Mouse (Mus musculus): ENCODE data around the gene Prkce. TPM values are rescaled to one million over a fixed set of nuclear protein-coding genes. Genes with fewer than 3 reads are reported as not detected.

Gene Prkce
- polyA plus RNA-seq, 1 experiment: 4.8 TPM

- no peak for TF ChIP-seq CTCF (IDR thresholded peaks at IDR 0.05; ENCODE audit: control insufficient read depth, insufficient read depth, low read length)
- no peak for TF ChIP-seq POLR2A (IDR thresholded peaks at IDR 0.05; ENCODE audit: borderline replicate concordance, control insufficient read depth, low read depth, low read length)
- Histone ChIP-seq H3K4me1 (ENCODE audit: control insufficient read depth, insufficient read depth, low read length) (no peaks in the 10 kb centered on the region), H3K27ac (ENCODE audit: control insufficient read depth, insufficient read depth, low read depth, low read length, poor library complexity) (no peak overlapping the region), H3K4me3 (replicated peaks; ENCODE audit: control insufficient read depth, low read depth, low read length) (no peak overlapping the region)
- 84% methylated on average over 5 of the region's 5 CpGs for WGBS
Observed at GRCm38 (mm10) chr17:86408614-86409006, 241.0 kb downstream of the Prkce start.

GRCm38 (mm10) chr17:86409485-86409884, 241.9 kb downstream of the Prkce start:
- H3K27ac ChIP-seq (ENCODE audit: control insufficient read depth, insufficient read depth, low read depth, low read length, poor library complexity): no peak overlapping the region
- TF ChIP-seq CTCF (IDR thresholded peaks at IDR 0.05; ENCODE audit: control insufficient read depth, insufficient read depth, low read length) (no peak), POLR2A (IDR thresholded peaks at IDR 0.05; ENCODE audit: borderline replicate concordance, control insufficient read depth, low read depth, low read length) (no peak)
- no peak overlapping the region for H3K4me3 ChIP-seq (replicated peaks; ENCODE audit: control insufficient read depth, low read depth, low read length)
- H3K4me1 ChIP-seq (ENCODE audit: control insufficient read depth, insufficient read depth, low read length): no peaks in the 10 kb centered on the region
- WGBS: 48% methylated on average over 8 of the region's 8 CpGs

GRCm38 (mm10) chr17:86410496-86410895, 242.9 kb downstream of the Prkce start:
- H3K4me1 ChIP-seq (ENCODE audit: control insufficient read depth, insufficient read depth, low read length): no peaks in the 10 kb centered on the region
- WGBS: 83% methylated on average over 12 of the region's 12 CpGs
- TF ChIP-seq POLR2A (IDR thresholded peaks at IDR 0.05; ENCODE audit: borderline replicate concordance, control insufficient read depth, low read depth, low read length) (no peak), CTCF (IDR thresholded peaks at IDR 0.05; ENCODE audit: control insufficient read depth, insufficient read depth, low read length) (no peak)
- H3K4me3 ChIP-seq (replicated peaks; ENCODE audit: control insufficient read depth, low read depth, low read length): no peak overlapping the region
- no peak overlapping the region for H3K27ac ChIP-seq (ENCODE audit: control insufficient read depth, insufficient read depth, low read depth, low read length, poor library complexity)

- Histone ChIP-seq H3K4me1 (ENCODE audit: control insufficient read depth, insufficient read depth, low read length) (no peaks in the 10 kb centered on the region), H3K27ac (ENCODE audit: control insufficient read depth, insufficient read depth, low read depth, low read length, poor library complexity) (no peak overlapping the region), H3K4me3 (replicated peaks; ENCODE audit: control insufficient read depth, low read depth, low read length) (no peak overlapping the region)
- TF ChIP-seq CTCF (IDR thresholded peaks at IDR 0.05; ENCODE audit: control insufficient read depth, insufficient read depth, low read length) (no peak), POLR2A (IDR thresholded peaks at IDR 0.05; ENCODE audit: borderline replicate concordance, control insufficient read depth, low read depth, low read length) (no peak)
- 85% methylated on average over 6 of the region's 6 CpGs for whole genome bisulfite sequencing
Observed at GRCm38 (mm10) chr17:86412141-86412540, 244.6 kb downstream of the Prkce start.

GRCm38 (mm10) chr17:86414608-86415007, 247.0 kb downstream of the Prkce start:
- no peak overlapping the region for H3K4me3 ChIP-seq (replicated peaks; ENCODE audit: control insufficient read depth, low read depth, low read length)
- H3K4me1 ChIP-seq (ENCODE audit: control insufficient read depth, insufficient read depth, low read length): no peaks in the 10 kb centered on the region
- no peak overlapping the region for H3K27ac ChIP-seq (ENCODE audit: control insufficient read depth, insufficient read depth, low read depth, low read length, poor library complexity)
- WGBS: 88% methylated on average over 8 of the region's 8 CpGs
- TF ChIP-seq CTCF (IDR thresholded peaks at IDR 0.05; ENCODE audit: control insufficient read depth, insufficient read depth, low read length) (no peak), POLR2A (IDR thresholded peaks at IDR 0.05; ENCODE audit: borderline replicate concordance, control insufficient read depth, low read depth, low read length) (no peak)

- TF ChIP-seq POLR2A (IDR thresholded peaks at IDR 0.05; ENCODE audit: borderline replicate concordance, control insufficient read depth, low read depth, low read length) (no peak), CTCF (IDR thresholded peaks at IDR 0.05; ENCODE audit: control insufficient read depth, insufficient read depth, low read length) (no peak)
Observed at GRCm38 (mm10) chr17:86415989-86416388, 248.4 kb downstream of the Prkce start.

GRCm38 (mm10) chr17:86418334-86418733, 250.7 kb downstream of the Prkce start:
- no peak for TF ChIP-seq CTCF (IDR thresholded peaks at IDR 0.05; ENCODE audit: control insufficient read depth, insufficient read depth, low read length)
- TF ChIP-seq POLR2A (IDR thresholded peaks at IDR 0.05; ENCODE audit: borderline replicate concordance, control insufficient read depth, low read depth, low read length): no peak
- Histone ChIP-seq H3K4me1 (ENCODE audit: control insufficient read depth, insufficient read depth, low read length) (no peaks in the 10 kb centered on the region), H3K4me3 (replicated peaks; ENCODE audit: control insufficient read depth, low read depth, low read length) (no peak overlapping the region), H3K27ac (ENCODE audit: control insufficient read depth, insufficient read depth, low read depth, low read length, poor library complexity) (no peak overlapping the region)
- WGBS: 93% methylated on average over 17 of the region's 17 CpGs

More at GRCm38 (mm10) chr17:86415989-86416388, 248.4 kb downstream of the Prkce start:
- Histone ChIP-seq H3K4me1 (ENCODE audit: control insufficient read depth, insufficient read depth, low read length) (no peaks in the 10 kb centered on the region), H3K4me3 (replicated peaks; ENCODE audit: control insufficient read depth, low read depth, low read length) (no peak overlapping the region), H3K27ac (ENCODE audit: control insufficient read depth, insufficient read depth, low read depth, low read length, poor library complexity) (no peak overlapping the region)
- 93% methylated on average over 7 of the region's 7 CpGs for WGBS

GRCm38 (mm10) chr17:86419199-86419598, 251.6 kb downstream of the Prkce start:
- TF ChIP-seq CTCF (IDR thresholded peaks at IDR 0.05; ENCODE audit: control insufficient read depth, insufficient read depth, low read length) (no peak), POLR2A (IDR thresholded peaks at IDR 0.05; ENCODE audit: borderline replicate concordance, control insufficient read depth, low read depth, low read length) (no peak)
- Histone ChIP-seq H3K4me1 (ENCODE audit: control insufficient read depth, insufficient read depth, low read length) (no peaks in the 10 kb centered on the region), H3K27ac (ENCODE audit: control insufficient read depth, insufficient read depth, low read depth, low read length, poor library complexity) (no peak overlapping the region), H3K4me3 (replicated peaks; ENCODE audit: control insufficient read depth, low read depth, low read length) (no peak overlapping the region)
- WGBS: 91% methylated on average over 6 of the region's 6 CpGs

All from bone marrow, adult 2 months (tissue).